Mouse (Mus musculus) limb, embryonic 12.5 days (tissue): ENCODE results near the gene Slc38a1. TPM values are rescaled to one million over a fixed set of nuclear protein-coding genes. Genes with fewer than 3 reads are reported as not detected.
A peak's percentile ranks its signal among the peaks of the same experiment; 100 is the strongest.

Experiments
- ATAC-seq: fragments of 200-750 bp; cut with Nextera tagmentation; 2 replicates; pipeline ENCODE4 v1.8.0; 2017; ENCODE audit warnings: low read depth, moderate TSS enrichment; ENCODE audit not compliant: insufficient number of reproducible peaks, insufficient read depth, low FRiP score, low TSS enrichment
- H3K27ac ChIP-seq: fragments of 300-500 bp; sonication (generic); 2 replicates; pipeline ENCODE4 v1.5.1; 2016; ENCODE audit warnings: mild to moderate bottlenecking, moderate library complexity
- H3K27me3 ChIP-seq: fragments of 300-500 bp; sonication (generic); 2 replicates; pipeline ENCODE4 v1.6.1; 2016; ENCODE audit warnings: mild to moderate bottlenecking, moderate library complexity
- H3K36me3 ChIP-seq: fragments of 300-500 bp; sonication (generic); 2 replicates; pipeline ENCODE4 v1.6.1; 2016; ENCODE audit warnings: mild to moderate bottlenecking, moderate library complexity
- H3K4me1 ChIP-seq: fragments of 300-500 bp; sonication (generic); replicated peaks from 2 replicates; pipeline ENCODE4 v1.6.1; 2016
- H3K4me2 ChIP-seq: fragments of 300-500 bp; sonication (generic); 2 replicates; pipeline ENCODE4 v1.6.1; 2016; ENCODE audit warnings: mild to moderate bottlenecking, moderate library complexity
- H3K4me3 ChIP-seq: fragments of 300-500 bp; sonication (generic); replicated peaks from 2 replicates; pipeline ENCODE4 v1.5.1; 2016; ENCODE audit warnings: mild to moderate bottlenecking
- H3K9ac ChIP-seq: fragments of 300-500 bp; sonication (generic); replicated peaks from 2 replicates; pipeline ENCODE4 v1.6.1; 2016; ENCODE audit warnings: mild to moderate bottlenecking, moderate library complexity
- H3K9me3 ChIP-seq: fragments of 300-500 bp; sonication (generic); 2 replicates; pipeline ENCODE4 v1.6.1; 2016; ENCODE audit warnings: mild to moderate bottlenecking, moderate library complexity
- WGBS: fragments of 180-500 bp; shearing (Covaris S2); methylation state at CpG from one replicate; pipeline ENCODE4 v1.1.7; 2016; 5-methylcytosine and 5-hydroxymethylcytosine counted together
- polyA plus RNA-seq: library from polyadenylated mRNA; unstranded; fragments of >200 nt; fragmentation: Nextera tagmentation; extraction: Ambion mirVana; gene quantifications from 2 replicates; pipeline ENCODE4 v1.2.1, GENCODE M21; 2016

Slc38a1 gene
- polyA plus RNA-seq, 1 experiment from 2014 or later, result 152 TPM

DNA sequence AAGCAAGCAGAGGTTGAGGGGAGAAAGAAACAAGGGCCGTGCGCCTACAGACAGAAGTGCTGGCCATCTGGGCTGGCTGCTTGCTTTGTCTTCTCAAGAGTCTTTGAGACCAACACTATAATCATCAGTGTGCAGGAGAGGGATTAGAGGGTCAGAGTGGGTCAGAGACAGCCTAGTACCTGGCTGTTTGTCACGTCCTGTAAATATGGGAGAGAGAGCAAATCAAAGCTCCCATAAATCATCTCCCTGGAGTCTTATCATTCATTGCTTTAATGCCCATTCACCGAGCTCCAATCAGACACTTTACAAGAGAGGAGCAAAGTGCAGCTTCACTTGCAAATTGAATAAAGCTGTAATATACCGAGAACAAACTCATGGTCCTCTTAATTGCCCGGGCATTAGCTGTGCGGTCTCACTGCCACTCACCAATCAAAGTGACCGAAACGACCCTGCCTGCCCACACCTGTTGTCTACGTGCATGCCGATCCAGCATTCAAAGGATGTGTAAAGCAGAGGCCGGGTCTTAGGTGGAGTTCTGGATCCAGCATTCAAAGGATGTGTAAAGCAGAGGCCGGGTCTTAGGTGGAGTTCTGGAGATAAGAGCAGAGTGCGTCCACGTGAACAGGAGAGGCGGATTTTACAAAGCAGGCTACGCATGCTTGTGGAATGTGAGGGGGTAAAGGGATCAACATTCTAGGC, 15.0 kb upstream of the Slc38a1 start:
- H3K27me3 ChIP-seq, result no peaks in the 10 kb centered on the region
- H3K4me3 ChIP-seq, result no peak overlapping the region
- no peaks in the 10 kb centered on the region for H3K9me3 ChIP-seq
- H3K4me1 ChIP-seq, result peaks cover 22% of the 10 kb centered on the region
- WGBS, result 28% methylated on average over 17 of the region's 17 CpGs
- no peaks in the 10 kb centered on the region for H3K36me3 ChIP-seq
- H3K9ac ChIP-seq, result no peak overlapping the region
- no peak overlapping the region for H3K27ac ChIP-seq
- ATAC-seq, result no peak
- peak overlapping the region; percentile 26; the same call in 1 of the 2 replicates for H3K4me2 ChIP-seq

DNA sequence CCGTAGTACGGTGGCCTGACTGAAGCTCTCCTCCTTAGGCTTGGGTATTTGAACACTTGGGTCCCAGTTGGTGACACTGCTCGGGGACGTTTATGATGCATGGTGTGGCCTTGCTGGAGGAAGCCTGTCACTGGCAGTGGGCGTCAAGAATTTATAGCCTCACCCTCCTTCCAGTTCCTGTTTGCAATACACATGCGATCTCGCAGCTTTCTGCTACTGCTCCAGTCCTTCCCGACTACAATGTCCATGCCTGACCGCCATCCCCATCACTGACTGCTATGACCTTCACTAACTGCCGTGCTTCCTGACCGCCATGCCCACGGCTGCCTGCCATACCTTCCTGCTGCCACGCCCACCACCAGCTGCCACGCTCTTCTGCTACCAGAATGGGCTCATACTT, 12.8 kb upstream of the Slc38a1 start:
- peaks cover 19% of the 10 kb centered on the region for H3K4me1 ChIP-seq
- no peaks in the 10 kb centered on the region for H3K27me3 ChIP-seq
- WGBS, result 80% methylated on average over 14 of the region's 14 CpGs
- no peak overlapping the region for H3K27ac ChIP-seq
- H3K9me3 ChIP-seq, result no peaks in the 10 kb centered on the region
- H3K36me3 ChIP-seq, result no peaks in the 10 kb centered on the region
- H3K4me3 ChIP-seq, result no peak overlapping the region
- H3K4me2 ChIP-seq, result no peak overlapping the region
- no peak for ATAC-seq
- H3K9ac ChIP-seq, result no peak overlapping the region

DNA sequence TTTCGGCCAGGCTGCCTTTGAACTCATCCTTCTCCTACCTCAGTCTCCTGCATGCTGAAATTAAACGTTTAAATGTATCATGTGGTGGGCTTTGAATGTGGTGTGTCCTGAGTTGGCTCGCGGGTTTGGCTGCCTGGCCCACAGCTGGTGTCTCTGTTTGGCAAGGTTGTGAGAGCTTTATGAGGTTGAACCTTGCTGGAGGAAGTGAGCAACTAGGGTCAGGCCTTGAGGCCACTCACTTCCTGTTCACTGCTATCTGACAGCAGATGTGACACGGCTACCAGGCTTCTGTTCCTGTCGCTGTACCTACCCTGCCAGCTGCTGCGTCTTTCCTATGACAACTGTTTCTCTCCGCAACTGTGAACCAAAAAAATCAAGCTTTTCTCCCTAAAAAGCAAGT, 12.0 kb upstream of the Slc38a1 start:
- no peak for ATAC-seq
- Histone ChIP-seq H3K27me3 (no peaks in the 10 kb centered on the region), H3K36me3 (no peaks in the 10 kb centered on the region), H3K4me3 (no peak overlapping the region), H3K9ac (no peak overlapping the region), H3K27ac (0 out of 2 replicates have a peak overlapping the region, but pooled peaks have one; percentile 17), H3K4me1 (peaks cover 18% of the 10 kb centered on the region), H3K4me2 (no peak overlapping the region), H3K9me3 (no peaks in the 10 kb centered on the region)
- WGBS, result 33% methylated on average over 8 of the region's 8 CpGs

DNA sequence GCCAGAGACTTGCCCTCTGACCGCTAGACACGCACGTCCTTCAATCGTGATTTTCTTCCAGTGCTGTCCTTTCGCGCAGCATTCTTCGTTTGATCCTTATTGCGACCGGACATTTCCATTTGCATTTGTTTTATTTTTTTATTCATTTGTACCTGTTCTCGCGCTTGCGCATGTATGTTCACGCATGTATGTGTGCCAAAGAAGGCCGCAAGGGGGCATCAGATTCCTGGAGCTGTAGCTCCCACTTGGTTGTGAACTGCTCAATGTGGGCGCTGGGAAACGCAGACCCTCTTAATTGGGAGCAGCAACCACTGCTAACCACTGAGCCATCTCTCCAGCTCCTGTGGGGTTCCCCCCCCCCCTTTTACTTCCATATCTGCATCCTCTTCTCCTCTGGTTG, 10.3 kb upstream of the Slc38a1 start:
- Histone ChIP-seq H3K9me3 (no peaks in the 10 kb centered on the region), H3K4me3 (no peak overlapping the region), H3K27ac (no peak overlapping the region), H3K9ac (no peak overlapping the region), H3K36me3 (no peaks in the 10 kb centered on the region), H3K27me3 (no peaks in the 10 kb centered on the region), H3K4me1 (peaks cover 15% of the 10 kb centered on the region), H3K4me2 (no peak overlapping the region)
- no peak for ATAC-seq
- WGBS, result 95% methylated on average over 16 of the region's 16 CpGs

DNA sequence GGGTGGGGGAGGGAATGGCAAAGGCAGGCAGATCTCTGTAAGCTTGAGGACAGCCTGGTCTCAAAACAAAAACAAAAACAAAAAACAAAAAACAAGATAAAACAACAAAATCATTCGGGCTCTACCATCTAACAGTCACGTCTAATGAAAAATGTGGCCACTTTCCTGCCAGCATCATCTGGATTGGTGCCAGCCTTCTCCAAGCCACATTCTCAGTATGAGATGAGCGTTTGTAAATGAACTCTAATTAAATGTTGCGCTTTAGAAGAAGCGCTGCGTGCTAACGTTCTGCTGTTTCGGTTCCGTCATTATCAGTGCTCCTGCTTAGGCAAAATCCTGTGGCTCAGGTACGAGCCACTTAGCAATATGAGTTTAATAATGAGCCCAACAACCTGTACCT, 9.8 kb upstream of the Slc38a1 start:
- H3K9me3 ChIP-seq, result no peaks in the 10 kb centered on the region
- ATAC-seq, result no peak
- no peak overlapping the region for H3K9ac ChIP-seq
- H3K36me3 ChIP-seq, result no peaks in the 10 kb centered on the region
- WGBS, result 88% methylated on average over 10 of the region's 10 CpGs
- H3K4me1 ChIP-seq, result peaks cover 10% of the 10 kb centered on the region
- no peak overlapping the region for H3K4me3 ChIP-seq
- no peak overlapping the region for H3K4me2 ChIP-seq
- no peak overlapping the region for H3K27ac ChIP-seq
- H3K27me3 ChIP-seq, result no peaks in the 10 kb centered on the region

DNA sequence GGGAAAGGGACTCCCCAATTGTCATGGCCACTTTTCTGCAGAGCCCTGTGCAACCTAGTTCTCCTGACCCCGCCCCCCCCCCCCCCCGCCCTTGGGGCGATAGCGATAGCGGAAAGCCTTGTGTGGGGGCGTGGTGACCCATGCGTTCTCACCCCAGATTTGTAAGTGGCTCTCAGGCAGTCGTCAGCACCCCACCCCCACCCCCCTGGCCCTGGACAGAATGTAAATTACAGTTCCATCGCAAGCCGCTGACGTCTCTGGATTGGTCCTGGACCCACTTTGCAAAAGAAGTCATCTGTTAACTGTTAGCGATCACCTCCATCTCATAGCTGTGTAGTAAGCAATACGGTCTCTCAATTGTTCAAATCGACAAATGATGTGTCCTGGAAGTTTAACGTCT, 4.7 kb upstream of the Slc38a1 start:
- WGBS, result 28% methylated on average over 14 of the region's 15 CpGs
- Histone ChIP-seq H3K9ac (no peak overlapping the region), H3K4me1 (no peaks in the 10 kb centered on the region; the same call in 1 of the 2 replicates), H3K27ac (no peak overlapping the region), H3K27me3 (no peaks in the 10 kb centered on the region), H3K4me3 (0 out of 2 replicates have a peak overlapping the region, but pooled peaks have one; percentile 12), H3K9me3 (no peaks in the 10 kb centered on the region), H3K4me2 (peak overlapping the region; percentile 45), H3K36me3 (no peaks in the 10 kb centered on the region)
- 0 out of 2 replicates have a peak, but pooled peaks have one; percentile 40 for ATAC-seq

DNA sequence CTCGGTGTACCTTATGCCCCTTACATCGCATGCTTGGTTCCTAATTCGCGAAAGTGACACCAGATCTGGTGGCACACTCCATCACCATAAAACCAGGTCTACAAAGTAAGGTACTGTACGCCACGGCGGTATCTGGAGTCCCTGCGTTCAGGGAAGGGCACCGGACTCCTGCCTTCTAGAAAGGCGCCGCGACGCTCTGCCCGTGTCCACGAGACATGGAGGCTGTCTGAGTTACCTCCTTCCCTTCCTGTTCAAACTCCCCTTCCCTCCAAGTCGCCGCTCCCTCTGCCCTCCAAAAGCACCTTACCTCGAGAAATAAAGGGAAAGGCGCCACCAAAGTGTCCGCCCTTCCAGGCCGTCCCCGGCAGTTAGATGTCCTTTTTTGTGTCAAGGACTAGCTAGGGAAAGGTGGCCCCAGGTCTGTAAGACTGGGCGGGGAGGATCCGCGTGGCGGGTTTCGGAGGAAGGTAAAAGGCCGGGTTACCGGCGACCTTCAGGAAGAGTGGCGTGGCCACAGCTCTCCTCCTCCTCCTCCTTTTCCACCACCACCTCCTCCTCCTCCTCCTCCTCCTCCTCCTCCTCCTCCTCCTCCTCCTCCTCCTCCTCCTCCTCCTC, 785 bp downstream of the Slc38a1 start:
- under 1% methylated on average over 31 of the region's 31 CpGs for WGBS
- H3K4me3 ChIP-seq, result peak overlapping the region; percentile 86
- peak overlapping the region; percentile 81 for H3K4me2 ChIP-seq
- H3K4me1 ChIP-seq, result peaks cover 25% of the 10 kb centered on the region
- H3K9me3 ChIP-seq, result no peaks in the 10 kb centered on the region
- H3K36me3 ChIP-seq, result peaks cover 22% of the 10 kb centered on the region
- ATAC-seq, result no peak
- H3K9ac ChIP-seq, result peak overlapping the region; percentile 98
- no peaks in the 10 kb centered on the region for H3K27me3 ChIP-seq
- peak overlapping the region; percentile 99 for H3K27ac ChIP-seq

DNA sequence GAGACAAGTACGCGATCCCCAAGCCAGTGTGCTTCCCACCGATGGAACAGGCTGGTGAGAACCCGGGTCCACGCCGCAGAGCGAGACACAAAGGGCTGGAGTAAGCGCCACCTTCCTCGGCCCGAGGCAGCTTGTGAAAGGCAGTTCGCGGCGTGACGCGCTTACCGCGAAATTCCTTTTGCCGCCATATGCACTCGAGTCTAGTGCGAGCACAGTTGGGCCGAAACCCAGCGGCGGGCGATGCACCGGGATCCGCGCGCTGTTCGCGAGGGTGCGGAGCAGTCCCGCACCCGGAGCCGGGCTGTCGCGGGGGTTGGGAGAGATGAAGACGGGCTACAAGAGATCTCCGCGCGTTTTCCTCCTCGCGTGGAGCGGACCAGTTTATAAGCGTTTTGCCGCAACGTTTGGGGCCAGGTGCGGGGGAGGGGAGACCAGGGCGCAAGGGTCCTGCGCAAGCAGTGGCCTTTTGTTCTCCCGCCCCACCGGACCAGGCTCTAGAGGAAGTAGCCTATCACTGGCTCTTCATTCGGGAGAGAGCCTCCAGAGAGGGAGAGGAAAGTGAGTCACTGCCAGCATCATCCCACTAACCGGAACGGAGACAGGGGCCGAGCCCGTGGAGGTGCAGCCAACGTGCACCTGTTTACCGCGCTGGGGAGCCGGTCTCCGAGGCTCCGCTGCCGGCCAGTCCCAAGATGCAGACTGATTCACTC, 1.4 kb downstream of the Slc38a1 start:
- peaks cover 27% of the 10 kb centered on the region for H3K36me3 ChIP-seq
- peak overlapping the region; percentile 81 for H3K4me2 ChIP-seq
- peaks cover 25% of the 10 kb centered on the region for H3K4me1 ChIP-seq
- peak; percentile 56; the same call in 1 of the 2 replicates for ATAC-seq
- no peaks in the 10 kb centered on the region for H3K9me3 ChIP-seq
- no peaks in the 10 kb centered on the region for H3K27me3 ChIP-seq
- under 1% methylated on average over 63 of the region's 63 CpGs for WGBS
- peak overlapping the region; percentile 98 for H3K9ac ChIP-seq
- peak overlapping the region; percentile 99 for H3K27ac ChIP-seq
- H3K4me3 ChIP-seq, result peak overlapping the region; percentile 86

DNA sequence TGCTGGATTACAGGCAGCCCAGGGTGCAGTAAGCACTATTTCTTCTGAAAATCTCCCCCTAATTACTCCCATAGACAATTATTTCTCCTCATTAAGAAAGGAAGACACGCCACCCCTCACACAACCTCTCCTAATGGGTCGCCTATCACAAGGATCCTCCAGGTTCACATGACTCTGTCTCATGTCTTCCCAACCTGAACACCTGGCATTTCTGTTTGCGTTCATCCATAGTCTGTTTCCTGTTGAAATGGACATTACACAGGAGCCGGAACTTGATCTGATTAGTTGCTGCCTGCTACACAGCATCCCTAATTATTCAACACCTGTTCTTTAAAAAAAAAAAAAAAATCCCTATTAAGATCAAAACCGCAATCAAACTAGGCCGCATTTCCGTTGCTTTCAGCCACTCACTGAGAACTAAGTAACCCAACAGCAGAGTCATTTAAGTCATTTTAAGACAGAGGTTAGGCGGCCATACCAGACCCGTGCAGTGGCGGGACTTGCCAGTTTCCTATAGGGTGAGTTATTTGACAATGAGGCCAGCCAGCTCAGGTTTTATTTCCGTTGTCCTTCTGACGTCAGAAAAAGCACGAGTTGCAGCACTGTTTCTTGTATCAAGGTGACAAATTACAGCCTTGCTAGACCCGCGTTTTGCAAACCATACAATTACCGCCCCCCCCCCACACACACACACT, 2.3 kb downstream of the Slc38a1 start:
- Histone ChIP-seq H3K4me1 (peaks cover 25% of the 10 kb centered on the region), H3K4me3 (peak overlapping the region; percentile 86), H3K9ac (peak overlapping the region; percentile 98), H3K36me3 (peaks cover 35% of the 10 kb centered on the region), H3K9me3 (0 out of 2 replicates have a peak, but pooled peaks cover 1% of the 10 kb centered on the region), H3K27me3 (no peaks in the 10 kb centered on the region), H3K27ac (peak overlapping the region; percentile 99), H3K4me2 (peak overlapping the region; percentile 81)
- 4% methylated on average over 16 of the region's 16 CpGs for WGBS
- ATAC-seq, result no peak

DNA sequence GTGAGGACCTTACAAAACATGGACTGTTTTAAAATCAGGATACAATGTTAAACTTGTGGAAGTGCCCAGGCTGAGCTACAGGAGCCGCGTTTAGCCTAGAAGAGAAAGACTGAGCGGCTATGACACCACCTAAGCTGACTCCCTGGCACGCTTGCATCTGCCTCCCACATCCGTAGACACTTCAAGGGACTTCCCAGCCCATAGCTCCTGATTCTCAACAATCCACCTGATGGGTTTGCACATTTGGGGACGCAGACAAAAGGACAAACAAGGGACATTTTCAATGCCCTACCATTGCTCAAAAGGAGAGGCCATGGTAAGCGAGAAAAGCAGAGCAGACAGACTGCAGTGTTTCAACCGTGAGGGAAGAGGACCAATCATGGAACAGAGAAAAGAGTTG, 3.1 kb downstream of the Slc38a1 start:
- Histone ChIP-seq H3K27ac (0 out of 2 replicates have a peak overlapping the region, but pooled peaks have one; percentile 18), H3K9ac (peak overlapping the region; percentile 98; the same call in 1 of the 2 replicates)
- WGBS, result 74% methylated on average over 8 of the region's 8 CpGs

More for the DNA sequence above, 3.1 kb downstream of the Slc38a1 start:
- Histone ChIP-seq H3K36me3 (peaks cover 42% of the 10 kb centered on the region), H3K9me3 (0 out of 2 replicates have a peak, but pooled peaks cover 5% of the 10 kb centered on the region), H3K4me2 (peak overlapping the region; percentile 81), H3K4me1 (peaks cover 25% of the 10 kb centered on the region), H3K4me3 (peak overlapping the region; percentile 86), H3K27me3 (no peaks in the 10 kb centered on the region)
- ATAC-seq, result no peak
